Mouse (Mus musculus) limb, embryonic 14.5 days (tissue): ENCODE measurements around the gene Sptan1. TPM values are rescaled to one million over a fixed set of nuclear protein-coding genes. Genes with fewer than 3 reads are reported as not detected.

Experiments used
- ATAC-seq: fragments of 200-750 bp; cut with Nextera tagmentation; 2 replicates; pipeline ENCODE4 v1.8.0; 2017; ENCODE audit warnings: low read depth, moderate number of reproducible peaks, moderate TSS enrichment; ENCODE audit not compliant: low FRiP score
- DNase-seq: peaks from one replicate; pipeline ENCODE4 v3.0.0-alpha.2; 2015; ENCODE audit warnings: low spot score
- H3K27ac ChIP-seq: fragments of 300-500 bp; sonication (generic); replicated peaks from 2 replicates; pipeline ENCODE4 v1.5.1; 2014; ENCODE audit warnings: low read depth, mild to moderate bottlenecking, low read length, moderate library complexity, mixed read lengths
- H3K27me3 ChIP-seq: fragments of 300-500 bp; sonication (generic); 2 replicates; pipeline ENCODE4 v1.6.1; 2014; ENCODE audit warnings: low read length, mixed read lengths; ENCODE audit not compliant: control insufficient read depth, insufficient read depth
- H3K36me3 ChIP-seq: fragments of 300-500 bp; sonication (generic); 2 replicates; pipeline ENCODE4 v1.6.1; 2014; ENCODE audit warnings: mild to moderate bottlenecking, low read length, moderate library complexity, mixed read lengths; ENCODE audit not compliant: control insufficient read depth, insufficient read depth
- H3K4me1 ChIP-seq: fragments of 300-500 bp; sonication (generic); 2 replicates; pipeline ENCODE4 v1.6.1; 2014; ENCODE audit warnings: antibody characterized with exemption, low read length, mixed read lengths; ENCODE audit not compliant: control insufficient read depth, insufficient read depth
- H3K4me2 ChIP-seq: fragments of 300-500 bp; sonication (generic); replicated peaks from 2 replicates; pipeline ENCODE4 v1.6.1; 2014; ENCODE audit warnings: low read depth, mild to moderate bottlenecking, low read length, moderate library complexity; ENCODE audit not compliant: severe bottlenecking
- H3K4me3 ChIP-seq: fragments of 300-500 bp; sonication (generic); replicated peaks from 2 replicates; pipeline ENCODE4 v1.5.1; 2014; ENCODE audit warnings: low read length
- H3K9ac ChIP-seq: fragments of 300-500 bp; sonication (generic); 2 replicates; pipeline ENCODE4 v1.6.1; 2014; ENCODE audit warnings: mild to moderate bottlenecking, low read depth, low read length, moderate library complexity; ENCODE audit not compliant: severe bottlenecking
- H3K9me3 ChIP-seq: fragments of 300-500 bp; sonication (generic); 2 replicates; pipeline ENCODE4 v1.6.1; 2016; ENCODE audit warnings: low read length; ENCODE audit not compliant: control insufficient read depth
- POLR2A ChIP-seq: fragments of 200-500 bp; IDR thresholded peaks from 2 replicates; pipeline ENCODE4 v1.8.0; 2012; ENCODE audit warnings: inconsistent platforms, mild to moderate bottlenecking, moderate library complexity, borderline replicate concordance; ENCODE audit not compliant: insufficient read depth, insufficient read length; ENCODE audit errors: extremely low read depth
- WGBS: fragments of 180-500 bp; shearing (Covaris S2); extraction: QIAGEN DNeasy Blood & Tissue Kit; methylation state at CpG from one replicate; pipeline ENCODE4 v1.1.7; 2014; 5-methylcytosine and 5-hydroxymethylcytosine counted together
- polyA plus RNA-seq, 2 experiments: library from polyadenylated mRNA; depleted of rRNA in 1 of 2; stranded (reverse) in 1 of 2; unstranded in 1 of 2; fragments of >200 nt; fragmentation: Nextera tagmentation in 1 of 2; extraction: Ambion mirVana in 1 of 2; gene quantifications; 2 replicates each; pipeline versions ENCODE4 v1.2.1 to v1.2.3; 2012 to 2014

Sptan1 gene
- polyA plus RNA-seq, 2 experiments, result 153 to 206 TPM

- no peak for TF ChIP-seq POLR2A
Observed at GRCm38 (mm10) chr2:30057223-30057904, 92.0 kb downstream of the Sptan1 start, which contains the start of gene Set. Gene Set (plus strand): TSS chr2:30057378.

GRCm38 (mm10) chr2:30058418-30058817 is 93.1 kb downstream of the Sptan1 start:
- Histone ChIP-seq H3K27ac (no peak overlapping the region), H3K27me3 (no peaks in the 10 kb centered on the region), H3K4me3 (no peak overlapping the region), H3K36me3 (no peaks in the 10 kb centered on the region), H3K4me1 (peaks cover 2% of the 10 kb centered on the region), H3K4me2 (no peak overlapping the region), H3K9ac (no peak overlapping the region), H3K9me3 (no peaks in the 10 kb centered on the region)
- whole genome bisulfite sequencing, result 60% methylated on average over 5 of the region's 5 CpGs
- no peak for ATAC-seq
- no peak for TF ChIP-seq POLR2A
- no peak for DNase-seq

More at GRCm38 (mm10) chr2:30057223-30057904, 92.0 kb downstream of the Sptan1 start, which contains the start of gene Set:
- H3K36me3 ChIP-seq, result no peaks in the 10 kb centered on the region
- H3K27ac ChIP-seq, result no peak within 1 kb of the TSS
- H3K4me3 ChIP-seq, result no peak within 1 kb of the TSS
- H3K9me3 ChIP-seq, result no peaks in the 10 kb centered on the region
- DNase-seq (no peak), ATAC-seq (no peak)
- H3K9ac ChIP-seq, result no peak within 1 kb of the TSS
- WGBS, result 42% methylated on average over 12 of the region's 12 CpGs
- no peaks in the 10 kb centered on the region for H3K27me3 ChIP-seq
- H3K4me1 ChIP-seq, result no peaks in the 10 kb centered on the region
- H3K4me2 ChIP-seq, result no peak within 1 kb of the TSS

GRCm38 (mm10) chr2:30061215-30062166 is 96.1 kb downstream of the Sptan1 start:
- Histone ChIP-seq H3K27me3 (no peaks in the 10 kb centered on the region), H3K4me1 (peaks cover 20% of the 10 kb centered on the region), H3K9me3 (no peaks in the 10 kb centered on the region), H3K4me2 (peak overlapping the region; percentile 74), H3K36me3 (no peaks in the 10 kb centered on the region), H3K27ac (peak overlapping the region; percentile 80), H3K9ac (peak overlapping the region; percentile 59), H3K4me3 (peak overlapping the region; percentile 59)
- 13% methylated on average over 23 of the region's 37 CpGs for WGBS
- ATAC-seq, result peak; percentile 9; the same call in 1 of the 2 replicates
- TF ChIP-seq POLR2A, result no peak
- DNase-seq, result peak; percentile 75

GRCm38 (mm10) chr2:30062249-30063093 is 97.1 kb downstream of the Sptan1 start:
- peak overlapping the region; percentile 59 for H3K9ac ChIP-seq
- H3K4me1 ChIP-seq, result peaks cover 20% of the 10 kb centered on the region
- peak overlapping the region; percentile 59 for H3K4me3 ChIP-seq
- under 1% methylated on average over 40 of the region's 40 CpGs for WGBS
- ATAC-seq (peak; percentile 17; the same call in 1 of the 2 replicates), DNase-seq (peak; percentile 67)
- H3K9me3 ChIP-seq, result no peaks in the 10 kb centered on the region
- H3K27ac ChIP-seq, result peak overlapping the region; percentile 80
- H3K4me2 ChIP-seq, result peak overlapping the region; percentile 74
- TF ChIP-seq POLR2A, result peak; percentile 51; the same call in 1 of the 2 replicates
- H3K27me3 ChIP-seq, result no peaks in the 10 kb centered on the region
- H3K36me3 ChIP-seq, result no peaks in the 10 kb centered on the region
